Mouse (Mus musculus) forebrain, postnatal 0 days (tissue): ENCODE measurements around the gene Gm11172. TPM values are rescaled to one million over a fixed set of nuclear protein-coding genes. Genes with fewer than 3 reads are reported as not detected.

ENCODE experiments used
- ATAC-seq: fragments of 200-750 bp; cut with Nextera tagmentation; 2 replicates; pipeline ENCODE4 v1.8.0; 2017; ENCODE audit warnings: mild to moderate bottlenecking, moderate library complexity
- DNase-seq: peaks from one replicate; pipeline ENCODE4 v3.0.0-alpha.2; 2015
- H3K27ac ChIP-seq: fragments of 300-500 bp; sonication (generic); 2 replicates; pipeline ENCODE4 v1.5.1; 2014; ENCODE audit warnings: low read depth, mild to moderate bottlenecking, antibody characterized with exemption, low read length, moderate library complexity, mixed read lengths
- H3K27me3 ChIP-seq: fragments of 300-500 bp; sonication (generic); 2 replicates; pipeline ENCODE4 v1.6.1; 2014; ENCODE audit warnings: mild to moderate bottlenecking, low read length, mixed read lengths; ENCODE audit not compliant: insufficient read depth
- H3K36me3 ChIP-seq: fragments of 300-500 bp; sonication (generic); 2 replicates; pipeline ENCODE4 v1.6.1; 2014; ENCODE audit warnings: mild to moderate bottlenecking, moderate library complexity; ENCODE audit not compliant: insufficient read depth
- H3K4me1 ChIP-seq: fragments of 300-500 bp; sonication (generic); 2 replicates; pipeline ENCODE4 v1.6.1; 2014; ENCODE audit warnings: antibody characterized with exemption; ENCODE audit not compliant: insufficient read depth
- H3K4me2 ChIP-seq: fragments of 300-500 bp; sonication (generic); 2 replicates; pipeline ENCODE4 v1.6.1; 2014; ENCODE audit warnings: low read depth, mild to moderate bottlenecking, moderate library complexity
- H3K4me3 ChIP-seq: fragments of 300-500 bp; sonication (generic); 2 replicates; pipeline ENCODE4 v1.5.1; 2014; ENCODE audit warnings: low read depth, low read length, mixed read lengths
- H3K9ac ChIP-seq: fragments of 300-500 bp; sonication (generic); 2 replicates; pipeline ENCODE4 v1.6.1; 2014; ENCODE audit warnings: mild to moderate bottlenecking
- H3K9me3 ChIP-seq: fragments of 300-500 bp; sonication (generic); 2 replicates; pipeline ENCODE4 v1.6.1; 2016; ENCODE audit warnings: low read length
- CTCF ChIP-seq: sonication (generic); IDR thresholded peaks from 2 replicates; pipeline ENCODE4 v1.5.1; 2016; ENCODE audit warnings: antibody characterized with exemption, control low read depth, low read depth
- WGBS: fragments of 180-500 bp; shearing (Covaris S2); extraction: QIAGEN DNeasy Blood & Tissue Kit; methylation state at CpG from one replicate; pipeline ENCODE4 v1.1.7; 2014; 5-methylcytosine and 5-hydroxymethylcytosine counted together
- polyA plus RNA-seq: library from polyadenylated mRNA; unstranded; fragments of >200 nt; fragmentation: Nextera tagmentation; extraction: Ambion mirVana; gene quantifications from 2 replicates; pipeline ENCODE4 v1.2.1, GENCODE M21; 2015
- total RNA-seq: library from RNA; depleted of rRNA; stranded (reverse); fragments of >200 nt; gene quantifications from 2 replicates; pipeline ENCODE4 v1.2.3, GENCODE M21; 2014

Gm11172 gene
- total and polyA plus RNA-seq, 2 experiments from 2014 or later: not detected

GRCm38 (mm10) chr16:10771769-10772510, 40.8 kb upstream of the Gm11172 start:
- no peak for ATAC-seq
- Histone ChIP-seq H3K27me3 (no peaks in the 10 kb centered on the region), H3K9me3 (no peaks in the 10 kb centered on the region), H3K27ac (no peak overlapping the region), H3K9ac (no peak overlapping the region), H3K4me2 (no peak overlapping the region), H3K36me3 (no peaks in the 10 kb centered on the region), H3K4me3 (no peak overlapping the region), H3K4me1 (no peaks in the 10 kb centered on the region)
- no peak for TF ChIP-seq CTCF
- no peak for DNase-seq
- WGBS: 78% methylated on average over 19 of the region's 19 CpGs

GRCm38 (mm10) chr16:10773543-10773942, 39.2 kb upstream of the Gm11172 start:
- DNase-seq (no peak), ATAC-seq (no peak)
- H3K4me1 ChIP-seq: no peaks in the 10 kb centered on the region
- TF ChIP-seq CTCF: no peak
- H3K27me3 ChIP-seq: no peaks in the 10 kb centered on the region
- H3K27ac ChIP-seq: no peak overlapping the region
- H3K9ac ChIP-seq: no peak overlapping the region
- no peak overlapping the region for H3K4me2 ChIP-seq
- H3K36me3 ChIP-seq: no peaks in the 10 kb centered on the region
- 89% methylated on average over 8 of the region's 8 CpGs for WGBS
- H3K9me3 ChIP-seq: no peaks in the 10 kb centered on the region
- H3K4me3 ChIP-seq: no peak overlapping the region

- TF ChIP-seq CTCF: no peak
Measured at GRCm38 (mm10) chr16:10774726-10775125, 38.0 kb upstream of the Gm11172 start.

GRCm38 (mm10) chr16:10776322-10776721, 36.4 kb upstream of the Gm11172 start:
- H3K4me2 ChIP-seq: no peak overlapping the region
- H3K9ac ChIP-seq: no peak overlapping the region
- TF ChIP-seq CTCF: no peak
- H3K9me3 ChIP-seq: no peaks in the 10 kb centered on the region
- no peak overlapping the region for H3K27ac ChIP-seq
- no peak for ATAC-seq
- no peak for DNase-seq
- 67% methylated on average over 7 of the region's 7 CpGs for WGBS
- no peaks in the 10 kb centered on the region for H3K27me3 ChIP-seq
- H3K4me3 ChIP-seq: no peak overlapping the region
- H3K4me1 ChIP-seq: no peaks in the 10 kb centered on the region
- H3K36me3 ChIP-seq: no peaks in the 10 kb centered on the region

More at GRCm38 (mm10) chr16:10774726-10775125, 38.0 kb upstream of the Gm11172 start:
- H3K27me3 ChIP-seq: no peaks in the 10 kb centered on the region
- H3K27ac ChIP-seq: no peak overlapping the region
- no peak overlapping the region for H3K9ac ChIP-seq
- H3K4me1 ChIP-seq: no peaks in the 10 kb centered on the region
- ATAC-seq (no peak), DNase-seq (no peak)
- no peaks in the 10 kb centered on the region for H3K36me3 ChIP-seq
- no peaks in the 10 kb centered on the region for H3K9me3 ChIP-seq
- no peak overlapping the region for H3K4me2 ChIP-seq
- no peak overlapping the region for H3K4me3 ChIP-seq
- 66% methylated on average over 4 of the region's 4 CpGs for WGBS

- Histone ChIP-seq H3K27me3 (no peaks in the 10 kb centered on the region), H3K9ac (no peak overlapping the region), H3K4me3 (no peak overlapping the region), H3K36me3 (no peaks in the 10 kb centered on the region), H3K4me1 (no peaks in the 10 kb centered on the region), H3K4me2 (no peak overlapping the region), H3K27ac (no peak overlapping the region), H3K9me3 (no peaks in the 10 kb centered on the region)
- ATAC-seq: no peak
- TF ChIP-seq CTCF: no peak
- no peak for DNase-seq
- 66% methylated on average over 5 of the region's 5 CpGs for WGBS
Measured at GRCm38 (mm10) chr16:10777579-10778160, 35.0 kb upstream of the Gm11172 start.

GRCm38 (mm10) chr16:10780631-10781120, 32.0 kb upstream of the Gm11172 start:
- no peak overlapping the region for H3K4me2 ChIP-seq
- TF ChIP-seq CTCF: no peak
- H3K27me3 ChIP-seq: peaks cover 5% of the 10 kb centered on the region; the same call in 1 of the 2 replicates
- WGBS: 83% methylated on average over 5 of the region's 5 CpGs
- DNase-seq (no peak), ATAC-seq (no peak)
- no peak overlapping the region for H3K27ac ChIP-seq
- no peak overlapping the region for H3K9ac ChIP-seq
- no peaks in the 10 kb centered on the region for H3K9me3 ChIP-seq
- no peak overlapping the region for H3K4me3 ChIP-seq
- no peaks in the 10 kb centered on the region for H3K4me1 ChIP-seq
- no peaks in the 10 kb centered on the region for H3K36me3 ChIP-seq

- WGBS: 44% methylated on average over 9 of the region's 9 CpGs
Measured at GRCm38 (mm10) chr16:10781862-10782371, 30.8 kb upstream of the Gm11172 start.

More at GRCm38 (mm10) chr16:10781862-10782371, 30.8 kb upstream of the Gm11172 start:
- Histone ChIP-seq H3K4me1 (no peaks in the 10 kb centered on the region), H3K27ac (no peak overlapping the region), H3K4me2 (no peak overlapping the region), H3K36me3 (no peaks in the 10 kb centered on the region), H3K9me3 (no peaks in the 10 kb centered on the region), H3K9ac (no peak overlapping the region), H3K4me3 (no peak overlapping the region), H3K27me3 (peaks cover 5% of the 10 kb centered on the region; the same call in 1 of the 2 replicates)
- DNase-seq (no peak), ATAC-seq (no peak)
- TF ChIP-seq CTCF: no peak
